Mouse (Mus musculus) lung, adult 2 months (tissue): ENCODE results near the gene Sel1l3.

ENCODE experiments used
- CTCF ChIP-seq: fragments of 200-500 bp; IDR thresholded peaks from 2 replicates; pipeline ENCODE4 v1.5.1; 2011; ENCODE audit warnings: mild to moderate bottlenecking, low read length, control low read depth; ENCODE audit not compliant: insufficient read depth
- POLR2A ChIP-seq: fragments of 200-500 bp; IDR thresholded peaks from 2 replicates; pipeline ENCODE4 v1.6.1; 2011; ENCODE audit warnings: low read depth, mild to moderate bottlenecking, control low read depth, low read length, borderline replicate concordance; ENCODE audit errors: extremely low read depth

- TF ChIP-seq POLR2A (no peak), CTCF (no peak)
These were observed 27.9 kb downstream of the Sel1l3 start for GRCm38 (mm10) chr5:53185803-53186202.
